Mouse (Mus musculus): ENCODE results near the gene Sowaha. TPM values are rescaled to one million over a fixed set of nuclear protein-coding genes. Genes with fewer than 3 reads are reported as not detected.

Gene Sowaha
- 0.06 and 0.10 TPM in 2 replicates for polyA plus RNA-seq (2012; rRNA removed; ENCODE audit: low replicate concordance)

DNA sequence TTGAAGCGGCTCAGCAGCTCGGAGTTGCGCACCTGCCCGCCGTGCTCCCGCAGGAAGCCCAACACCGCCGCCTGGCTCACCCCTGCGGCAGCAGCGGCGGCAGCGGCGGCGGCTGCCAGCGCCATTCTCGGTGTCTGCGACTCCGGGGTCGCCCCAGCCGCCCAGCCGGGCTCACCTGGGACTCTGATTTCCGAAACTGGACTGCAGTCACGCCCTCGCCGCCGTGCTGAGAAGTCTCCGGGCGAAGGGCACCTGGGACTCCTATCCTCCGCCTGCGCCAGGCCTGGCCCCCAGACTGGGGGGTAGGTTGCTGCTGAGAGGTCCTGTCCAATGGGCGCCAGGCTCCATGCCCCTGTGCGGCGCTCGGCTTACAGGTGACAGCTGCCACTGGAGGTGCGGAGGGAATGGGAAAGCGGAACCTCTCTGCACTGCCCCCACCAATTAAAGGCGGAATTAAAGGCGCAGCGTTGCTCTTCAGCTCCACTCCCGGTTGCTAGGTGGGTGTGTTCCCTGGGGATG is at the start of gene Sowaha, which contains the start of gene Gm9945:
Gene Sowaha, minus strand, starts transcription at position 492 of the 519 bp plus-strand sequence.
Gene Gm9945, plus strand, starts transcription at position 384 of the 519 bp plus-strand sequence.

DNA sequence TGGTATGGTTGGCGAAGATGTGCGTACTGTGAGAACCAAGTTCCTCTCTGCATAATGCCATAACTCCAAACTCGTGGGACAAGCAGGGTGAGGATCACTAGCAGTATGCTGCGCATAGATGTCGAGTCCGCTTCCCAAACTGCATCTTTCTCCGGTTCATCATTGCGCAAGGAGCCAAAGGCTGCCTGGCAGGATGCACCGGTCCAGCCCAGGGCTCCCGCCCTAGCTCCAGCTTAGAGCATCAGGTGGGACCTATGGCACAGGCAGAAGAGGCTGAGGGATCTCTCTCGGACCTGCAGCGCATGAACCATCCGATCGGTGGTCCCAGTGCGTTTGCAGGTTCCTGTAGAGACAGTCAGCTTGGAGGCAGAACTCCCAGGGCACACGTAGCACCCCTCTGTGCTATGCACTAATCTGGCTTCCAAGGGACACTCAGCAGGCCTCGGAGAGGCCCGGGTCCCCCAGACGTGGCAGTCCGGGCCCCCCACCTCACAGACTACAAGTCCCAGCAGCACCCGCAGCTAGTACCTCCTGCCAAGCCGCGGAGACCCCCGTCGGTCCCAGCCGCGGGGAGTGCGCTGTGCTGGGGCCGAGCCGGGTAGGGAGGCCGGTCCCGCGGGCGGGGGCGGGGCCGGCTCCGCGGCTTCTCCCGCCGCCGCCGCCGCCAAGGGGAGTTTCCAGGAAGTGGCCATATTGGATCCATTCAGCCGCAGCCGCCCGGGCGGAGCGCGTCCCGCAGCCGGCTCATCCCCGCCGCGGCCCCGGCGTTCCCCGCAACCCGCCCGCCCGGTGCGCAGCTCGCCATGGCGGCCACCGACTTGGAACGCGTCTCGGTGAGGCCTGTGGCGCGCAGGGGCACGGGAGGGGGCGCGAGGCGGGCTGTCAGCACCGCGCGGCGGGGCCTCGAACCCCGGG is 39.4 kb upstream of the Sowaha start, which contains the start of gene Sept8:
Gene Sept8, plus strand, starts transcription at position 51 of the 915 bp plus-strand sequence.

DNA sequence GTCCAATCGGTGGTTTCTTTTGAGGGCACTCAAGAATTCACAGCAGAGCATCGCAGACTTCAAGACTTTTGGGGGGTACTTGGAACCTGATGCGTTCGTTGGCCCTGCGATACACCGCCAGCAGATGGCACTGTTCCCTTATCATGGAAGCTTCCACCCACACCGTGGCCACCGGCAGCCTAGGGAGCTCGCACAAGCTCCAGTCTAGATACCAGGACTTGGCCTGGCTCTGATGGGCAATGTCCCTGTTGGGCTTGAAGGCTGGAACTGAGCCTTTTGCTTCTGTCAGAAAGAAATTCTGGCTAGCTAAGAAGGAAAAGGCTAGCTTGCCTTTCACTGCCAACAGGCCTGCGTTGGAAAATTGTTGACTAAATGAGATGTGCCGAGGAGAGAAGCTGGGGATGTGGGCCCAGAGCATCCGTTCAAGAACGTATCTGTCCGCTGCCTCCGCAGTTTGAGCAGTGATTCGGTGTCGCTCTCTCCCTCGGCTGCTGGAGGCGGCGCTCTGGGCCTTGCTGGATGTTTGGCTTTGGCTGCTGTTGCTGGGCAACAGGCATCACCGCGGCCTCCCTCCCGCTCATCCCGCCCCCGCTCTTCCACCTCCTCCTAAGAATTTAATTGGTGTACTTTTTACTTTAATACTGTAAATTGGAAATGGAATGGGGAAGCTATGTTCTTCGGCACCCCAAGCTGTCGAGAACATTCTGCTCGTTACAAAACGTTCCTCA is 9.9 kb downstream of the Sowaha start, which contains the start of gene Gm9837:
Gene Gm9837, minus strand, starts transcription at position 512 of the 728 bp plus-strand sequence.

DNA sequence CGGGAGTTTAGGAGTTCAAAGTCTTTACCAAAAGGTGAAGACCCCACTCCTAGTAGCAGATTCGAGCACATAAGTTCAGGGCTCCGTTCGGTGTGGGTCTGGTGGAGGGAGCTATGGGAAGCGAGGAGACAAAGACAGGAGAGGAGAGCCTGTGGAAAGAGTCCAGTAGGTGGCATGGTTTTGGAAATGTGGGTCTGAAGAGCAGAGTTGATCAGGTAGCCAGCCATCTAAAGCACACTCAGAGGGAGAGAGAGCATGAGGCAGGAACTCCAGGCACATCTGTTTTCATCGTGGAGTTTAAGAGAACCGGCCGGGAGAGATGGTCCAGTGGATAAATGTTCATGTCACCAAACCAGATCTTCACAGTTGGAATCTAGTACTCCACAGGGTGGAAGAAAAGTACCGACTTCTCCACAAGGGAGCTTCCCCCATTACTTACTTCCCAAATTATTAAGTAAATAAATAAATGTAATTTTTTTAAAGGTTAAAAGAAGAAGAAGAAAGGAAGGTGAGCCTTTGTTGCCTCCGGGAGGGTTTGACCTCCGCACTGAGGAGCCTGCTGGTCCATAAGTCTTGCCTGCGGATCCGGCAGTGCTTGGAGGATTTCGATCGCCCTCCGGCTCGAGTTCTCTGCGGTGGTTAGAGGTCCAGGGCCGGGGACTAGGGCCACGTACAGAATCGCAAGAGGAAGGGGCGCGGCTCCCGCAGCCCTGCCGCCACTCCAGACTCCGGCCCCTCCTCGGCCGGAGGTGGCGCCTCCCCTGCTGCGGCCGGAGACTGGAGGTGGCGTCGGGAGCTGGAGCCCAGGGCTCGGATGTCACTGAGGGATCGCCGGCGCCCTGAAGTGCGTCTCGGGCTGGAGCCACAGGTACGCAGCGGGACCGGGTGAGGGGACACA is 23.4 kb downstream of the Sowaha start, which contains the start of the genes Gm10447 and Shroom1:
Gene Gm10447, minus strand, starts transcription at position 637 of the 898 bp plus-strand sequence.
Gene Shroom1, plus strand, starts transcription at position 732 of the 898 bp plus-strand sequence.

DNA sequence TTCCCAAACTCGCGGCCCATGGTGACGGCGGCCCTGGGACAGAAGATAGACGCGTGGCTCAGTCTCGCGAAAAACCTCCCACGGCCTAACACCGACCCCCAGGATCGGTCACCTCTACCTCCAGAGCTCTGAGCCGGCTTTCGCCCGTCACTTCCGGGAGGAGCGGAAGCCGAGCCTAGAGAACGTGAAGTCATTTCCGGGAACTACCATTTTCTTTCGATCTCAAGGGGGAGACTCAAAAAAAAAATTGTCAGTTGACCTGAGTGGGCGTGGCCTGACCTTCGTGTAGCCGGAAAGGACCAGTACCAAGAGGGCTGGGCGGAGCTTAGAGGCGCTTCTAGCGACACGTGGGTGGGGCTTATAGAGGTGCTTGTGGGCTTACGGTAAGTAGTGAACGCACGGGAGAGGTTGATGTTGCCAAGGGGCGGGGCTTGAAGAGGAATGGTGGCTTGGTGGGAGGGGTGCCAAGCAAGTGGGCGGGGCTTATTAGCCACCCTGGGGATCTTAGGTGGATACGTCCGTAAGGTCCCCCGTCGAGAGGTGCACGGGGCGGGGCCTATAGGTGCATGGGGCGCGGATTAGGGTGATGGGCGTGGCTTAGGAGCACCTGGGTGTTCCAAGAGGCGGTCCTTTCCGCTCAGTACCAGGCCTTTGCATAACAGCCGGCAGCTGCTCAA is 49.3 kb downstream of the Sowaha start, which contains the start of the genes Uqcrq and Gdf9:
Gene Uqcrq, minus strand, starts transcription at position 162 of the 677 bp plus-strand sequence.
Gene Gdf9, plus strand, starts transcription at position 354 of the 677 bp plus-strand sequence.

Other genes starting within 250 kb of the Sowaha start
- gene Hspa4, start 179.8 kb downstream of the Sowaha start, polyA plus RNA-seq (2012; rRNA removed; ENCODE audit: low replicate concordance): 19.7 and 35.9 TPM in 2 replicates
- 5.2 and 9.7 TPM in 2 replicates for gene Zcchc10, start 155.6 kb downstream of the Sowaha start, polyA plus RNA-seq (2012; rRNA removed; ENCODE audit: low replicate concordance)
- 12.0 and 34.4 TPM in 2 replicates for gene Aff4, start 129.4 kb downstream of the Sowaha start, polyA plus RNA-seq (2012; rRNA removed; ENCODE audit: low replicate concordance)
- 0.44 TPM in 1 of 2 replicates, not detected in the other for gene Leap2, start 57.1 kb downstream of the Sowaha start, polyA plus RNA-seq (2012; rRNA removed; ENCODE audit: low replicate concordance)
- gene Uqcrq, start 49.4 kb downstream of the Sowaha start, polyA plus RNA-seq (2012; rRNA removed; ENCODE audit: low replicate concordance): 812 and 888 TPM in 2 replicates
- gene Gdf9, start 49.3 kb downstream of the Sowaha start, polyA plus RNA-seq (2012; rRNA removed; ENCODE audit: low replicate concordance): 1.2 and 1.8 TPM in 2 replicates
- gene Gm10447, start 23.2 kb downstream of the Sowaha start, polyA plus RNA-seq (2012; rRNA removed; ENCODE audit: low replicate concordance): 0.56 and 0.69 TPM in 2 replicates
- gene Shroom1, start 23.1 kb downstream of the Sowaha start, polyA plus RNA-seq (2012; rRNA removed; ENCODE audit: low replicate concordance): 5.9 and 8.6 TPM in 2 replicates
- not detected in 2 replicates for gene Gm9837, start 9.8 kb downstream of the Sowaha start, polyA plus RNA-seq (2012; rRNA removed; ENCODE audit: low replicate concordance)
- gene Gm9945, start 108 bp downstream of the Sowaha start, polyA plus RNA-seq (2012; rRNA removed; ENCODE audit: low replicate concordance): not detected in 2 replicates
- gene Sept8, start 39.0 kb upstream of the Sowaha start, polyA plus RNA-seq (2012; rRNA removed; ENCODE audit: low replicate concordance): 31.3 and 35.0 TPM in 2 replicates
- gene Kif3a, start 87.1 kb upstream of the Sowaha start, polyA plus RNA-seq (2012; rRNA removed; ENCODE audit: low replicate concordance): 3.7 and 10.5 TPM in 2 replicates
- gene Il4, start 138.4 kb upstream of the Sowaha start, polyA plus RNA-seq (2012; rRNA removed; ENCODE audit: low replicate concordance): 0.63 TPM in 1 of 2 replicates, not detected in the other
- gene Il13, start 154.4 kb upstream of the Sowaha start, polyA plus RNA-seq (2012; rRNA removed; ENCODE audit: low replicate concordance): 0.16 and 0.18 TPM in 2 replicates
- gene Rad50, start 227.0 kb upstream of the Sowaha start, polyA plus RNA-seq (2012; rRNA removed; ENCODE audit: low replicate concordance): 4.5 and 5.6 TPM in 2 replicates
- not detected in 2 replicates for gene Il5, start 240.5 kb upstream of the Sowaha start, polyA plus RNA-seq (2012; rRNA removed; ENCODE audit: low replicate concordance)

Measured in mammary gland, adult 2 months (tissue).